Mouse (Mus musculus) MEL (cell line): ENCODE data around the gene Sh3rf3.

Experiments
- EP300 ChIP-seq, 2 experiments: IDR thresholded peaks; 2 replicates each; pipeline ENCODE4 v1.6.1; 2011; ENCODE audit warnings: improper control_type of control experiment in 2 of 2, low read length in 2 of 2, low read depth in 1 of 2, mild to moderate bottlenecking in 1 of 2
- HCFC1 ChIP-seq: IDR thresholded peaks from 2 replicates; pipeline ENCODE4 v1.6.1; 2012; ENCODE audit warnings: low read depth, mild to moderate bottlenecking, inconsistent platforms, low read length, improper control_type of control experiment, moderate library complexity
- NRF1 ChIP-seq: IDR thresholded peaks from 2 replicates; pipeline ENCODE4 v1.6.1; 2014; ENCODE audit warnings: low read depth, mild to moderate bottlenecking, inconsistent platforms, low read length, improper control_type of control experiment, moderate library complexity; ENCODE audit not compliant: poor library complexity, insufficient read depth, severe bottlenecking
- POLR2A ChIP-seq, 2 experiments: IDR thresholded peaks; 2 replicates each; pipeline ENCODE4 v1.6.1; 2011 to 2012; ENCODE audit warnings: low read length in 2 of 2, mild to moderate bottlenecking in 2 of 2, control low read depth in 1 of 2, improper control_type of control experiment in 1 of 2, low read depth in 1 of 2, moderate library complexity in 1 of 2; ENCODE audit not compliant: control insufficient read depth in 1 of 2, insufficient read depth in 1 of 2, poor library complexity in 1 of 2

DNA sequence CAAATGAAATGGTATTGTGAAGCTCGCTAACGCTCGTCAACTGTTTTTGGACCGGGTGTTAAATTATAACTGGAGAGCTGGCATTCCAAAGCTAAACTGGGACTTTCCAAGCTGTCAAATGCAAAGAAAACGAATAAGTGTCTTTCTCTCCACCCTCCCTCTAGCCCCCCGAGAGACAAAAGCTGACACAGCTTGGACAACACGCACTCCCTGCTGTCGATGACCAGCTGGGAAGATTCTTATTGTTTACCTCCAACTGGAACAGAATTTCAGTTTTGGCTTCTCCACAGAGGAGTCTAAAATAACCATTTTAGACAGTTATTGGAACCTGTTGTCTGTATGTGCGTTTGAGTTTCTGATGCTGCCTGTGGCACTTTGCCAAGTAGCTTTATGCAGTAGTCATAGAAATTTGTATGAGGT is 123.3 kb downstream of the Sh3rf3 start:
- TF ChIP-seq NRF1 (no peak), POLR2A (IDR thresholded peaks at IDR 0.05; ENCODE audit: control insufficient read depth in 1 of 2, insufficient read depth in 1 of 2, low read depth in 1 of 2, low read length in 2 of 2, poor library complexity in 1 of 2) (no peak), HCFC1 (no peak), EP300 (IDR thresholded peaks at IDR 0.05; ENCODE audit: low read depth in 1 of 2, low read length in 2 of 2) (no peak)
